Mouse (Mus musculus) limb, embryonic 13.5 days (tissue): ENCODE measurements around the gene Padi6. TPM values are rescaled to one million over a fixed set of nuclear protein-coding genes. Genes with fewer than 3 reads are reported as not detected.

Source experiments
- ATAC-seq: fragments of 200-750 bp; cut with Nextera tagmentation; 2 replicates; pipeline ENCODE4 v1.8.0; 2017; ENCODE audit warnings: low read depth, moderate number of reproducible peaks, moderate TSS enrichment; ENCODE audit not compliant: low FRiP score
- H3K27ac ChIP-seq: fragments of 300-500 bp; sonication (generic); 2 replicates; pipeline ENCODE4 v1.5.1; 2015; ENCODE audit warnings: inconsistent platforms, mild to moderate bottlenecking, moderate library complexity
- H3K27me3 ChIP-seq: fragments of 300-500 bp; sonication (generic); 2 replicates; pipeline ENCODE4 v1.6.1; 2015; ENCODE audit warnings: mild to moderate bottlenecking, inconsistent platforms
- H3K36me3 ChIP-seq: fragments of 300-500 bp; sonication (generic); 2 replicates; pipeline ENCODE4 v1.6.1; 2015; ENCODE audit warnings: inconsistent platforms, mild to moderate bottlenecking, moderate library complexity
- H3K4me1 ChIP-seq: fragments of 300-500 bp; sonication (generic); 2 replicates; pipeline ENCODE4 v1.6.1; 2015; ENCODE audit warnings: inconsistent platforms
- H3K4me2 ChIP-seq: fragments of 300-500 bp; sonication (generic); replicated peaks from 2 replicates; pipeline ENCODE4 v1.6.1; 2015; ENCODE audit warnings: inconsistent platforms, mild to moderate bottlenecking, moderate library complexity
- H3K4me3 ChIP-seq: fragments of 300-500 bp; sonication (generic); 2 replicates; pipeline ENCODE4 v1.5.1; 2015; ENCODE audit warnings: moderate library complexity, mild to moderate bottlenecking, inconsistent platforms
- H3K9ac ChIP-seq: fragments of 300-500 bp; sonication (generic); 2 replicates; pipeline ENCODE4 v1.6.1; 2015; ENCODE audit warnings: mild to moderate bottlenecking, inconsistent platforms
- H3K9me3 ChIP-seq: fragments of 300-500 bp; sonication (generic); 2 replicates; pipeline ENCODE4 v1.6.1; 2016; ENCODE audit warnings: inconsistent platforms
- WGBS: fragments of 180-500 bp; shearing (Covaris S2); methylation state at CpG from one replicate; pipeline ENCODE4 v1.1.7; 2015; 5-methylcytosine and 5-hydroxymethylcytosine counted together
- polyA plus RNA-seq: library from polyadenylated mRNA; unstranded; fragments of >200 nt; fragmentation: Nextera tagmentation; extraction: Ambion mirVana; gene quantifications from 2 replicates; pipeline ENCODE4 v1.2.1, GENCODE M21; 2015

The Padi6 gene
- polyA plus RNA-seq, 1 experiment from 2014 or later = not detected

GRCm38 (mm10) chr4:140720091-140720490 is 22.4 kb downstream of the Padi6 start:
- peaks cover 91% of the 10 kb centered on the region for H3K36me3 ChIP-seq
- H3K4me2 ChIP-seq = no peak overlapping the region
- no peaks in the 10 kb centered on the region for H3K27me3 ChIP-seq
- 86% methylated on average over 5 of the region's 5 CpGs for WGBS
- H3K9me3 ChIP-seq = no peaks in the 10 kb centered on the region
- no peak overlapping the region for H3K9ac ChIP-seq
- ATAC-seq = no peak
- H3K4me1 ChIP-seq = no peaks in the 10 kb centered on the region
- H3K4me3 ChIP-seq = no peak overlapping the region
- H3K27ac ChIP-seq = no peak overlapping the region

GRCm38 (mm10) chr4:140718436-140718835 is 24.0 kb downstream of the Padi6 start:
- no peaks in the 10 kb centered on the region for H3K4me1 ChIP-seq
- no peaks in the 10 kb centered on the region for H3K9me3 ChIP-seq
- H3K9ac ChIP-seq = no peak overlapping the region
- no peak overlapping the region for H3K4me2 ChIP-seq
- peaks cover 98% of the 10 kb centered on the region for H3K36me3 ChIP-seq
- no peak overlapping the region for H3K4me3 ChIP-seq
- ATAC-seq = no peak
- no peaks in the 10 kb centered on the region for H3K27me3 ChIP-seq
- 95% methylated on average over 9 of the region's 9 CpGs for WGBS
- no peak overlapping the region for H3K27ac ChIP-seq

GRCm38 (mm10) chr4:140716994-140717393 is 25.4 kb downstream of the Padi6 start:
- Histone ChIP-seq H3K9ac (no peak overlapping the region), H3K4me2 (no peak overlapping the region), H3K4me1 (no peaks in the 10 kb centered on the region), H3K9me3 (no peaks in the 10 kb centered on the region), H3K27ac (no peak overlapping the region), H3K27me3 (no peaks in the 10 kb centered on the region), H3K36me3 (peaks cover 98% of the 10 kb centered on the region), H3K4me3 (no peak overlapping the region)
- ATAC-seq = no peak
- 92% methylated on average over 11 of the region's 11 CpGs for WGBS

- 93% methylated on average over 5 of the region's 5 CpGs for WGBS
- Histone ChIP-seq H3K9ac (no peak overlapping the region), H3K36me3 (peaks cover 98% of the 10 kb centered on the region), H3K4me2 (no peak overlapping the region), H3K4me3 (no peak overlapping the region), H3K4me1 (0 out of 2 replicates have a peak, but pooled peaks cover 6% of the 10 kb centered on the region), H3K27ac (no peak overlapping the region), H3K9me3 (no peaks in the 10 kb centered on the region), H3K27me3 (no peaks in the 10 kb centered on the region)
- no peak for ATAC-seq
These were observed 27.9 kb downstream of the Padi6 start for GRCm38 (mm10) chr4:140714586-140714985.

GRCm38 (mm10) chr4:140713480-140714365 is 28.7 kb downstream of the Padi6 start:
- WGBS = 58% methylated on average over 29 of the region's 29 CpGs
- no peak overlapping the region for H3K9ac ChIP-seq
- peaks cover 98% of the 10 kb centered on the region for H3K36me3 ChIP-seq
- no peak overlapping the region for H3K4me2 ChIP-seq
- H3K9me3 ChIP-seq = no peaks in the 10 kb centered on the region
- H3K4me3 ChIP-seq = no peak overlapping the region
- H3K27me3 ChIP-seq = no peaks in the 10 kb centered on the region
- ATAC-seq = peak; percentile 74
- 0 out of 2 replicates have a peak, but pooled peaks cover 10% of the 10 kb centered on the region for H3K4me1 ChIP-seq
- no peak overlapping the region for H3K27ac ChIP-seq

GRCm38 (mm10) chr4:140711360-140711759 is 31.1 kb downstream of the Padi6 start:
- ATAC-seq = no peak
- H3K4me2 ChIP-seq = no peak overlapping the region
- peaks cover 33% of the 10 kb centered on the region for H3K4me1 ChIP-seq
- H3K27ac ChIP-seq = no peak overlapping the region
- H3K4me3 ChIP-seq = no peak overlapping the region
- H3K27me3 ChIP-seq = no peaks in the 10 kb centered on the region
- 76% methylated on average over 5 of the region's 5 CpGs for WGBS
- no peak overlapping the region for H3K9ac ChIP-seq
- H3K9me3 ChIP-seq = no peaks in the 10 kb centered on the region
- peaks cover 99% of the 10 kb centered on the region for H3K36me3 ChIP-seq

GRCm38 (mm10) chr4:140710781-140711180 is 31.7 kb downstream of the Padi6 start:
- Histone ChIP-seq H3K36me3 (peaks cover 99% of the 10 kb centered on the region), H3K27ac (no peak overlapping the region), H3K9ac (no peak overlapping the region), H3K27me3 (no peaks in the 10 kb centered on the region), H3K4me3 (no peak overlapping the region), H3K4me1 (peaks cover 36% of the 10 kb centered on the region), H3K4me2 (no peak overlapping the region), H3K9me3 (no peaks in the 10 kb centered on the region)
- ATAC-seq = no peak
- WGBS = 72% methylated on average over 10 of the region's 10 CpGs

- WGBS = 76% methylated on average over 10 of the region's 10 CpGs
- H3K4me3 ChIP-seq = no peak overlapping the region
- H3K27ac ChIP-seq = no peak overlapping the region
- peaks cover 100% of the 10 kb centered on the region for H3K36me3 ChIP-seq
- H3K4me1 ChIP-seq = peaks cover 47% of the 10 kb centered on the region
- no peak for ATAC-seq
- H3K27me3 ChIP-seq = no peaks in the 10 kb centered on the region
- no peaks in the 10 kb centered on the region for H3K9me3 ChIP-seq
- no peak overlapping the region for H3K9ac ChIP-seq
- H3K4me2 ChIP-seq = no peak overlapping the region
These were observed 32.8 kb downstream of the Padi6 start for GRCm38 (mm10) chr4:140709617-140710016.

- Histone ChIP-seq H3K4me1 (peaks cover 52% of the 10 kb centered on the region), H3K36me3 (peaks cover 97% of the 10 kb centered on the region), H3K27me3 (no peaks in the 10 kb centered on the region), H3K9me3 (no peaks in the 10 kb centered on the region), H3K27ac (no peak overlapping the region), H3K9ac (no peak overlapping the region), H3K4me2 (no peak overlapping the region), H3K4me3 (no peak overlapping the region)
- no peak for ATAC-seq
- WGBS = 82% methylated on average over 7 of the region's 7 CpGs
These were observed 33.3 kb downstream of the Padi6 start for GRCm38 (mm10) chr4:140709111-140709510.

- peaks cover 95% of the 10 kb centered on the region for H3K36me3 ChIP-seq
- H3K4me3 ChIP-seq = no peak overlapping the region
- H3K4me2 ChIP-seq = no peak overlapping the region
- H3K27ac ChIP-seq = no peak overlapping the region
- no peaks in the 10 kb centered on the region for H3K27me3 ChIP-seq
- no peak for ATAC-seq
- no peaks in the 10 kb centered on the region for H3K9me3 ChIP-seq
- WGBS = 82% methylated on average over 18 of the region's 18 CpGs
- H3K9ac ChIP-seq = peak overlapping the region; percentile 39
- peaks cover 59% of the 10 kb centered on the region for H3K4me1 ChIP-seq
These were observed 34.0 kb downstream of the Padi6 start for GRCm38 (mm10) chr4:140708297-140708927.

GRCm38 (mm10) chr4:140707615-140708014 is 34.8 kb downstream of the Padi6 start:
- 82% methylated on average over 4 of the region's 4 CpGs for WGBS
- peaks cover 87% of the 10 kb centered on the region for H3K36me3 ChIP-seq
- H3K4me3 ChIP-seq = no peak overlapping the region
- no peaks in the 10 kb centered on the region for H3K27me3 ChIP-seq
- peaks cover 63% of the 10 kb centered on the region for H3K4me1 ChIP-seq
- H3K27ac ChIP-seq = no peak overlapping the region
- no peaks in the 10 kb centered on the region for H3K9me3 ChIP-seq
- 0 out of 2 replicates have a peak overlapping the region, but pooled peaks have one; percentile 39 for H3K9ac ChIP-seq
- ATAC-seq = no peak
- H3K4me2 ChIP-seq = no peak overlapping the region

- H3K27ac ChIP-seq = no peak overlapping the region; the same call in 1 of the 2 replicates
- H3K4me3 ChIP-seq = peak overlapping the region; percentile 90
- no peaks in the 10 kb centered on the region for H3K9me3 ChIP-seq
- ATAC-seq = no peak
- 0 out of 2 replicates have a peak, but pooled peaks cover 4% of the 10 kb centered on the region for H3K27me3 ChIP-seq
- 40% methylated on average over 4 of the region's 4 CpGs for WGBS
- peak overlapping the region; percentile 99 for H3K9ac ChIP-seq
- peaks cover 52% of the 10 kb centered on the region for H3K36me3 ChIP-seq
- H3K4me2 ChIP-seq = peak overlapping the region; percentile 87
- H3K4me1 ChIP-seq = peaks cover 73% of the 10 kb centered on the region
These were observed 38.3 kb downstream of the Padi6 start for GRCm38 (mm10) chr4:140704166-140704565.
